Mouse (Mus musculus): Measurements from ENCODE around the gene Rdh16f2. TPM values are rescaled to one million over a fixed set of nuclear protein-coding genes. Genes with fewer than 3 reads are reported as not detected.
"Not testable (repeated sequence)": the region's sequence is repeated elsewhere in the genome, so short reads cannot be mapped to it uniquely, and the experiment has no call there.

The Rdh16f2 gene
- total RNA-seq, 2 experiments from 2014 or later = not detected

DNA sequence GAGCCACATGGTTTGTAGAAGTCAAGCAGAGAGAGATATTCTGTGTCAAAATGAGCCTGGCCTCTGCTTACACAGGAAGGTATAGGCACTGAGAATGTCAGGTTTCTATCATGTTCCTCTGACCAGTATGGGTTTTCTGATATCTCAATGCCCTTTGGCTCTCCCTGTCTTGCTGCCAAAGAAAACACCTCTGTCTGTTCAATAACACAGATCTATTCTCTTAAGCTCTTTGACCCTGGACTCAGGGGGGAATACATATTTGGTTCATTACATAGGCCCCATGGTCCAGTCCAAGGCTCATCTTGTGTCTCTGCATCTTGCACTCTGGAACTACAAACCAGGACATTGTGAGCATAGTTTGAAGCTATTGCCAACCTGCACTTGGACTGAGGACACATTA, 22.3 kb downstream of the Rdh16f2 start, which contains the start of gene Rdh7:
Rdh7 (minus strand) TSS at position 213 of the 400 bp plus-strand sequence.
- intact Hi-C loops (cut with DNase I) = no loop called here
- no peak for DNase-seq

- no peak for DNase-seq
- intact Hi-C loops (cut with DNase I) = no loop called here
Observed at GRCm38 (mm10) chr10:127891481-127891880, 25.2 kb downstream of the Rdh16f2 start.

GRCm38 (mm10) chr10:127893163-127894022, 27.1 kb downstream of the Rdh16f2 start:
- intact Hi-C loops (cut with DNase I); DNase-seq: not testable (repeated sequence)

GRCm38 (mm10) chr10:127896705-127897104, 30.4 kb downstream of the Rdh16f2 start:
- no peak for DNase-seq
- intact Hi-C loops (cut with DNase I) = no loop called here

GRCm38 (mm10) chr10:127897506-127897905, 31.2 kb downstream of the Rdh16f2 start:
- DNase-seq = no peak
- intact Hi-C loops (cut with DNase I) = no loop called here

DNA sequence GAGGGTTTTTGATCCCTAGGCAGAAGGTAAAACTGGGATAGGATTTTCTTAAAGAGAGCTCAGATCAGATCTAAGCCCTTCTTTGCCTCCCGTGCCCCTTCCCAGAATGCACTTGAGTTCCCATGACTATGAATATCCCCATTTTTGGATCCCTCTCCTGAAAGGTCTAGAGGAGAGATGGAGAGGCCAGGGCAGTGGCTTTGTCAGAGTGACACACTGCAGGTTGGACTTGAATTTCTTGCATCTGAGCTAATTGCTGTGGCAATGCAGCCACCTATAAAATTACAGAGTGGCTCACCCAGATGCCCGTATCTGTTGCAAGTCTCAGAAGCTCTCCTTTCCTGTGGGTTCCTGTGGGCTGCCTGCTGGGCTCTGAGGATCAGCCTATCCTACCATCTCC, 31.9 kb downstream of the Rdh16f2 start, which contains the start of gene Sdr9c7:
Sdr9c7 (plus strand) TSS at position 301 of the 400 bp plus-strand sequence.
- DNase-seq = no peak
- intact Hi-C loops (cut with DNase I) = no loop called here

GRCm38 (mm10) chr10:127899783-127900182, 33.5 kb downstream of the Rdh16f2 start:
- intact Hi-C loops (cut with DNase I) = no loop called here
- DNase-seq = no peak

GRCm38 (mm10) chr10:127901751-127902150, 35.5 kb downstream of the Rdh16f2 start:
- no peak for DNase-seq
- intact Hi-C loops (cut with DNase I) = no loop called here

DNA sequence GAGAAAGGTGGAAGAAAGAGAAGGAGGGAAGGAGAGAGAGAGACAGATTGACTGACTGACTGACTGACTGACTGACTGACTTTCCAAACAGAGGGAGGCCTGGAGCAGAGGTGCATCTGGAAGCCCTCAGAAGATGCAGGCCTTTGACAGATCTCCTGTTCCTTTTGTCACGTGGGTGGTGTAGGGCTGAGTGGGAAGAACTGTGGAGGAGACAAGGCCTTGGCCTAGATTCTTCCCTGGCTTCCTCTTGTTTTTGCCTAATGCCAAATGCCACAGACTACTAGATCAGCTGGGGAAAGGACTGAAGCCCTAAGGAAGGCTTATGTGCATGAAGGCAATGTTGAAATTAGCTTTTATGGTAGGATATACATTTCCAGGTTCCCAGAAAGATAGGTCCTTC, 36.8 kb downstream of the Rdh16f2 start:
- DNase-seq = no peak
- intact Hi-C loops (cut with DNase I) = no loop called here

- intact Hi-C loops (cut with DNase I) = no loop called here
- no peak for DNase-seq
Observed at GRCm38 (mm10) chr10:127904718-127905446, 38.6 kb downstream of the Rdh16f2 start.

- intact Hi-C loops (cut with DNase I) = no loop called here
- DNase-seq = no peak
Observed at GRCm38 (mm10) chr10:127906138-127906537, 39.9 kb downstream of the Rdh16f2 start.

DNA sequence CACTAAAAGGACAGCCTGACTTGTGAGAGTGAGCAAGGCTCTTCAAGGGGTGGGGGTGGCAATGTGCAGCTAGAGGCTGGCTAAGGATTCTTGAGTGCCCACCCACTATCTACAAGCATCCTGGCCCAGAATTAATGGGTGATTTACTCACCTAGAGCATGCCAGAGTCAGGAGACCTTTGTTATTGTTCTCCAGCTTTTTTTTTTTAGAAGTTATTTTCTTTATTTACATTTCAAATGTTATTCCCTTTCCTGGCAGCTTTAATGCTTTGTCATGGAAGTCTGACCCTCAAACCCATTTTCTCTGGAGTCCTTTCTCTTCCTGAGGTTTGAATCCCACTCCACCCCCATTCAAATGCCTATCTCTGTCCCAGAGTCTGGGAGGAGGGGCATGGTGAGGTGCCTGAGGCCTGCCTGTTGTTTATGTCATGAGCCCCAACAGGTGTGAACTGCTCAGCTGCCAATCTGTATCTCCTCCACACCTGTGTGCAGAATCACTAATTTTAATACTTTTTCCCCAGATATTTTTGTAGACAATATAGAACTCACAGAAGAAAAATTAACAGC, 41.2 kb downstream of the Rdh16f2 start:
- no peak for DNase-seq
- intact Hi-C loops (cut with DNase I) = no loop called here

DNA sequence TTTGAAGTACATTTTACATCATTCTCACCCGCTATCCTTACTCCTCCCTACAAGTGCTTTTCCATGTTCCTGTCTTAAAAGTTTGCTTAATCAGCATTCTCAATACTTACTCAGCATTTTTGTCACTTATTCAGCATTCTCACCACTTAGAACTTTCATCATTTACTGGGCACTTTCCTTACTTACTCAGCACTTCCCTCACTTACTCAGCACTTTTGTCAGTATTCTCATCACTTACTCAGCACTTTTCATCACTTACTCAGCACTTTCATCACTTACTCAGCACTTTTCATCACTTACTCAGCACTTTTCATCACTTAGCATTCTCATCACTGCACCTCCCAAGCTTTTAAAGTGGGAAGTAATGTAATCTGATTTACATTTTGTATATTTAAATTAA, 49.3 kb downstream of the Rdh16f2 start:
- DNase-seq = no peak
- intact Hi-C loops (cut with DNase I) = no loop called here

- intact Hi-C loops (cut with DNase I); DNase-seq: not testable (repeated sequence)
Observed at GRCm38 (mm10) chr10:127917183-127917582, 50.9 kb downstream of the Rdh16f2 start.

GRCm38 (mm10) chr10:127917651-127918050, 51.4 kb downstream of the Rdh16f2 start:
- intact Hi-C loops (cut with DNase I) = no loop called here
- DNase-seq = no peak

DNA sequence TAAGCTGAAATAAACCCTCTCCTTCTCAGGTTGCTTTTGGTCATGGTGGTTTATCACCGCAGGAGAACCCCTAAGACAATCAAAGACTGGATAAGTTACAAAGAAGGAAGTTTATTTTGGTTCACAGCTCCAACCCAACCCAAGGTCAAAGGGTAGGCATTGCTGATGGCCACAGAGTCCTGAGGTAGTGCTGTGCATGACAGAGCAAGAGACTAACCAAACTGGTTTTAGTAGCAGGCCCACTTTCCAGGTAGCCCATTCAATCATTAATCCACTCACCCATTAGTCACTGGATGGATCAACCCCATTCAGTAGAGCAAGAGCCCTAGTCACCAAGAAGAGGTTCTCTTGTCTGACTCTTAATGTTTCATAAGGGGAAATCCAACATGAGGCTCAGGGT, 56.0 kb downstream of the Rdh16f2 start:
- intact Hi-C loops (cut with DNase I) = no loop called here
- DNase-seq = no peak

GRCm38 (mm10) chr10:127923024-127923423, 56.8 kb downstream of the Rdh16f2 start:
- DNase-seq = no peak
- intact Hi-C loops (cut with DNase I) = no loop called here

- no peak for DNase-seq
Observed at GRCm38 (mm10) chr10:127924597-127925378, 58.5 kb downstream of the Rdh16f2 start.

More at GRCm38 (mm10) chr10:127924597-127925378, 58.5 kb downstream of the Rdh16f2 start:
- intact Hi-C loops (cut with DNase I) = no loop called here

Measured in gastrocnemius, postnatal 36 days (tissue).